Mouse (Mus musculus) stomach, embryonic 14.5 days (tissue): ENCODE data around the gene Rrp9. TPM values are rescaled to one million over a fixed set of nuclear protein-coding genes. Genes with fewer than 3 reads are reported as not detected.

ENCODE experiments used
- ATAC-seq: fragments of 200-750 bp; cut with Nextera tagmentation; 2 replicates; pipeline ENCODE4 v1.8.0; 2017; ENCODE audit warnings: low read depth, moderate TSS enrichment; ENCODE audit not compliant: insufficient number of reproducible peaks, insufficient read depth, low FRiP score
- H3K27ac ChIP-seq: fragments of 300-500 bp; sonication (generic); 2 replicates; pipeline ENCODE4 v1.5.1; 2014; ENCODE audit warnings: mild to moderate bottlenecking, low read length, moderate library complexity, mixed read lengths
- H3K27me3 ChIP-seq: fragments of 300-500 bp; sonication (generic); 2 replicates; pipeline ENCODE4 v1.6.1; 2014; ENCODE audit warnings: low read length, control low read depth, mixed read lengths; ENCODE audit not compliant: control insufficient read depth, insufficient read depth
- H3K36me3 ChIP-seq: fragments of 300-500 bp; sonication (generic); 2 replicates; pipeline ENCODE4 v1.6.1; 2014; ENCODE audit warnings: mild to moderate bottlenecking, control low read depth, low read length, moderate library complexity, mixed read lengths; ENCODE audit not compliant: control insufficient read depth, insufficient read depth
- H3K4me1 ChIP-seq: fragments of 300-500 bp; sonication (generic); 2 replicates; pipeline ENCODE4 v1.6.1; 2014; ENCODE audit warnings: low read length, control low read depth, mixed read lengths; ENCODE audit not compliant: control insufficient read depth, insufficient read depth
- H3K4me2 ChIP-seq: fragments of 300-500 bp; sonication (generic); replicated peaks from 2 replicates; pipeline ENCODE4 v1.6.1; 2014; ENCODE audit warnings: low read depth, low read length, control low read depth
- H3K4me3 ChIP-seq: fragments of 300-500 bp; sonication (generic); 2 replicates; pipeline ENCODE4 v1.5.1; 2014; ENCODE audit warnings: low read depth, low read length, control low read depth
- H3K9ac ChIP-seq: fragments of 300-500 bp; sonication (generic); replicated peaks from 2 replicates; pipeline ENCODE4 v1.6.1; 2014; ENCODE audit warnings: low read depth, mild to moderate bottlenecking, control low read depth, low read length, moderate library complexity, mixed read lengths
- H3K9me3 ChIP-seq: fragments of 300-500 bp; sonication (generic); 2 replicates; pipeline ENCODE4 v1.6.1; 2016; ENCODE audit warnings: low read depth, low read length, control low read depth; ENCODE audit not compliant: control insufficient read depth
- WGBS: fragments of 180-500 bp; shearing (Covaris S2); extraction: QIAGEN DNeasy Blood & Tissue Kit; methylation state at CpG from one replicate; pipeline ENCODE4 v1.1.7; 2014; 5-methylcytosine and 5-hydroxymethylcytosine counted together
- polyA plus RNA-seq: library from polyadenylated mRNA; unstranded; fragments of >200 nt; fragmentation: Nextera tagmentation; extraction: Ambion mirVana; gene quantifications from 2 replicates; pipeline ENCODE4 v1.2.1, GENCODE M21; 2014

Rrp9 gene
- polyA plus RNA-seq, 1 experiment from 2014 or later: 37.4 TPM

DNA sequence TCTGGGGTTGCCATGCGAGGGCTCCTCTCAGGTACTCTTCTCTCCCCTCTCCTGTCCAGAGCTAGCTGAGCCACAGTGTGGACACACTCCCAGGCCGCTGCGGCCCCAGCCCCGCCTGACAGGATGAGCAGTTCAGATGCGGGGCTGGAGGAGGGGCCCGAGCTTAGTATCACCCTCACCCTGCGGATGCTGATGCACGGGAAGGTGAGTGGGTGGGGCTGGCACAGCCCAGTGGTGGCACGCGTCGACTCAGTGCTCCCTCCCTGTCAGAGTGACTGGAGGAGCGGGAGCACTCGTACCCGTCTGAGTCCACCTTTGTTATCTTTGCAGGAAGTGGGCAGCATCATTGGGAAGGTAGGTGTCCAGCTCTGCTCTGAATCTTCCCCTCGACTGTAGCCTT lies 15.8 kb upstream of the Rrp9 start:
- no peaks in the 10 kb centered on the region for H3K27me3 ChIP-seq
- H3K36me3 ChIP-seq: peaks cover 20% of the 10 kb centered on the region
- no peak overlapping the region for H3K4me3 ChIP-seq
- no peaks in the 10 kb centered on the region for H3K9me3 ChIP-seq
- H3K4me2 ChIP-seq: no peak overlapping the region
- H3K27ac ChIP-seq: no peak overlapping the region
- no peak overlapping the region for H3K9ac ChIP-seq
- WGBS: 76% methylated on average over 15 of the region's 15 CpGs
- no peak for ATAC-seq
- H3K4me1 ChIP-seq: peaks cover 32% of the 10 kb centered on the region

DNA sequence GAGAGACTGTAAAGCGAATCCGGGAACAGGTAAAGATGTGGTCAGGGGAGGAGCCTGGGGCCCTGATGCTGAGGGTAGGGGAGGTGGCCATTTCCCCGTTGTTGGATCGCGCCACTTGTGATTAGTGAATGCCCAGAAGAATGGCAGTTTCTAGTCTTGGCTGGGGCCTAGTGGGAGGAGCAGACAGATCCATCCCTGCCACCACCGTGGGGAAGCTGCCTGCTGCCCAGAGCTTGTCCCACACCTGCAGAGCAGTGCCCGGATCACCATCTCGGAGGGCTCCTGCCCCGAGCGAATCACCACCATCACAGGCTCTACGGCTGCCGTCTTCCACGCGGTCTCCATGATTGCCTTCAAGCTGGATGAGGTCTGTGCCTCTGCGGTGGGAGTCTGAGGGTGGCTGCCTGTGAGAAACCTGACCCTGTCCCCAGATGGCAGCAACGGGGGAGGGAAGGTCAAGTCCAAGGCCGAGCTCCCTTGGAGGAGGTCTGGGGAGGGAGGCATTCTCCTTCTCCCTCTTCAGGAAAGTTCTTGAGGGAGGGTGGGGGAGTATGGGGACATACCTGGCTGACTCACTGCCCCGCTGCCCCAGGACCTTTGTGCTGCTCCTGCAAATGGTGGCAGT lies 15.2 kb upstream of the Rrp9 start:
- peaks cover 20% of the 10 kb centered on the region for H3K36me3 ChIP-seq
- H3K27ac ChIP-seq: no peak overlapping the region
- no peak overlapping the region for H3K4me2 ChIP-seq
- no peaks in the 10 kb centered on the region for H3K9me3 ChIP-seq
- no peak for ATAC-seq
- H3K27me3 ChIP-seq: no peaks in the 10 kb centered on the region
- WGBS: 79% methylated on average over 18 of the region's 18 CpGs
- H3K4me1 ChIP-seq: peaks cover 27% of the 10 kb centered on the region
- no peak overlapping the region for H3K9ac ChIP-seq
- no peak overlapping the region for H3K4me3 ChIP-seq

- H3K27me3 ChIP-seq: no peaks in the 10 kb centered on the region
- peaks cover 22% of the 10 kb centered on the region for H3K4me1 ChIP-seq
- 87% methylated on average over 9 of the region's 9 CpGs for WGBS
- ATAC-seq: no peak
- no peak overlapping the region for H3K27ac ChIP-seq
- no peak overlapping the region for H3K4me3 ChIP-seq
- H3K4me2 ChIP-seq: no peak overlapping the region
- peaks cover 20% of the 10 kb centered on the region for H3K36me3 ChIP-seq
- H3K9me3 ChIP-seq: no peaks in the 10 kb centered on the region
- H3K9ac ChIP-seq: no peak overlapping the region
Observed at GRCm38 (mm10) chr9:106461026-106461415, 14.7 kb upstream of the Rrp9 start.

- Histone ChIP-seq H3K27ac (no peak overlapping the region), H3K9me3 (no peaks in the 10 kb centered on the region), H3K4me1 (peaks cover 14% of the 10 kb centered on the region), H3K4me3 (no peak overlapping the region), H3K4me2 (no peak overlapping the region), H3K36me3 (peaks cover 20% of the 10 kb centered on the region), H3K27me3 (no peaks in the 10 kb centered on the region), H3K9ac (no peak overlapping the region)
- 87% methylated on average over 16 of the region's 16 CpGs for WGBS
- ATAC-seq: no peak
Observed at GRCm38 (mm10) chr9:106461641-106462429, 13.9 kb upstream of the Rrp9 start.

DNA sequence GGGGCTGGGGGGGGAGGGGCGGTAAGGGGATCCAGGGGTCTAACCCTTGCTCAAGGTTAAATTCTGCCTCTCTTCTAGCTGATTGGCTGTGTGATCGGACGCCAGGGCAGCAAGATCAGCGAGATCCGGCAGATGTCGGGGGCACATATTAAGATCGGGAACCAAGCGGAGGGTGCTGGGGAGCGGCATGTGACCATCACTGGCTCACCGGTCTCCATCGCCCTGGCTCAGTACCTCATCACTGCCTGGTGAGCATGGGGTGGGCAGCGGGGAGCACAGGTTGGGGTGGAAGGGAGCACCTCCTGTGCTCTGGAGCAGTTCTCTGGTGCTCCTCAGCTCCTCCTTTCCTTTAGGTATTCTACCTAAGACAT lies 13.3 kb upstream of the Rrp9 start:
- Histone ChIP-seq H3K27me3 (no peaks in the 10 kb centered on the region), H3K27ac (no peak overlapping the region), H3K9me3 (no peaks in the 10 kb centered on the region), H3K9ac (no peak overlapping the region), H3K4me2 (no peak overlapping the region), H3K36me3 (peaks cover 20% of the 10 kb centered on the region), H3K4me3 (no peak overlapping the region), H3K4me1 (peaks cover 9% of the 10 kb centered on the region; the same call in 1 of the 2 replicates)
- 97% methylated on average over 12 of the region's 12 CpGs for WGBS
- ATAC-seq: no peak

GRCm38 (mm10) chr9:106463122-106464063 lies 12.4 kb upstream of the Rrp9 start:
- Histone ChIP-seq H3K4me3 (no peak overlapping the region), H3K36me3 (peaks cover 20% of the 10 kb centered on the region), H3K27me3 (no peaks in the 10 kb centered on the region), H3K4me1 (peaks cover 5% of the 10 kb centered on the region; the same call in 1 of the 2 replicates), H3K27ac (no peak overlapping the region), H3K9me3 (no peaks in the 10 kb centered on the region), H3K9ac (no peak overlapping the region), H3K4me2 (no peak overlapping the region)
- WGBS: 85% methylated on average over 21 of the region's 21 CpGs
- no peak for ATAC-seq

DNA sequence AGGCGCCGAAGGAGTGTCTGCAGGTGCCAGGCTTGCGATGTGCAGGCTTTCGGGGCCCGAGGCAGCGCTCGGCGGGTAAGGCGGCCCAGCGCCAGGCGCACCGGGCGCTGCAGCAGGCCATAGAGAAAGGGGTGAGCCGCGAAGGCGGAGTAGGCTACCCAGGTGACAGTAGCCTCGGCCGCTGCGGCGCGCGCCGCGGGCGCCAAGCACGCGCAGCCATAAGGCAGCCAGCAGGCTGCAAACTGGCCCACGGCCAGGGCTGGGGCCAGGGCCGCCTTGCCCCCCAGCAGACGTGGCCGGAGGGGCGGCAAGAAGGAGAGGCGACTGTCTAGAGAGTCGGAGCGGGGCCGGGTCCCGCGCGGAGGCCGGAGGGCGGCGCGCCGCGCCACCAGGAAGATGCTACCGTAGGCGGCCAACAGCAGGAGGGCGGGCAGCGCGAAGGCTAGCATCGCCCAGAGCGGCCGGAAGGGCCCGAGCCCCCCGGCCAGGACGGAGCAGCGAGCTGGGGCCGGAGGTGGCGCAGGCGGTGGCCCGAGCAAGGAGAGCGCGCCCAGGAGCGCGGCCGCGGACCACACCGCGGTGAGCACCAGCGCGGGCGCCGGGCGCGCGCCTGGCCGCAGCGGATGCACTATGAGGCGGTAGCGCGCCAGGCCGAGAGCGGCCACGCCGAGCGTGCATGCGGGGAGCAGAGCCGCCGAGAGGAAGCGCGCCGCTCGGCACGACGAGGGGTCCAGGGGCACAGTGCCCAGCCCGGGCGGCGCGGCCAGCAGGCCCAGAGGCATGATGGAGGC lies 10.8 kb upstream of the Rrp9 start:
- Histone ChIP-seq H3K4me1 (peaks cover 5% of the 10 kb centered on the region; the same call in 1 of the 2 replicates), H3K4me3 (peak overlapping the region; percentile 53), H3K27ac (no peak overlapping the region), H3K9ac (peak overlapping the region; percentile 55), H3K36me3 (peaks cover 20% of the 10 kb centered on the region), H3K27me3 (no peaks in the 10 kb centered on the region), H3K9me3 (no peaks in the 10 kb centered on the region), H3K4me2 (peak overlapping the region; percentile 98)
- ATAC-seq: peak; percentile 65; the same call in 1 of the 2 replicates
- 2% methylated on average over 92 of the region's 99 CpGs for WGBS
